Mouse (Mus musculus) cerebellum, adult 2 months (tissue): ENCODE measurements at regions not wholly inside any gene's neighbourhood (a gene's known extent, or its start where the extent isn't known, plus 50 kb on each side); places are given as distances from the start of the nearest gene placed in this dataset.

Experiments
- CTCF ChIP-seq: fragments of 200-500 bp; IDR thresholded peaks from 2 replicates; pipeline ENCODE4 v1.5.1; 2011; ENCODE audit warnings: low read depth, mild to moderate bottlenecking, control low read depth, low read length, moderate library complexity, borderline replicate concordance; ENCODE audit not compliant: insufficient read depth
- POLR2A ChIP-seq: fragments of 200-500 bp; IDR thresholded peaks from 2 replicates; pipeline ENCODE4 v1.6.1; 2011; ENCODE audit warnings: low read length, control low read depth, borderline replicate concordance; ENCODE audit not compliant: insufficient read depth

DNA sequence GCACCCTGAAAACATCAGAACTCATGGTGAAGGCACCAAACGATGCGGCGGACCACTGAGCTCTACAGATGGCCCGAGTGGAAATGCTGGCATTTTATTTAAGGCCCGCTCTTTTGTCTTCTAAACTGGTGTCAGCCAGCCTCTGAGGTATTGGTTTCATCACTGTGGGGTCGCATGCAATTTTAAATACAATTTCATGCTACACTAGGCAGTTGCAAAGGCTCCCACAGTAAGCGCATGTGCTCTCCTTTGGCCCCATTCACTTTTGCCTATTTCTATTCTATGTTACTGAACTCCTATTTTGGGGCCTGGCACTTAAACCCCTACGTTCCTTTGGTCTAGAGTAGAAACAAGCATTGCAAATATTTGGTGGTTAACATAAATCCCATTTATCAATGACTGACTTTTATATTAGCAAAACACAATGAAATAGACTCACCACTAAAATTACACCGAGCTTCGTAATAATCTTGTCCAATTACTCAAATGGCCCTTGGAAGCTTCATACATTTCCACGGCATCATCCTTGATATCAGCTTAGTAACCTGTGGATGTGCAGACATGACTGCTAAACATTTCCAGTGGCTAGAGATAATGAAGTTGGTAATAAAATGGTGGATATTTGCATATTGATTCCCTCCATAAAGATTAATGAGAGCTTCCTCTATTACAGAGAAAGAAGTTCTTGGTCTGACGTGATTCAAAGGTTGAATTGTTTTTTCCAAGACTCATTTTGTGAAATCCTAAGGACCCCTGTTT lies 81.1 kb upstream of the Plxnc1 start:
- TF ChIP-seq CTCF, result no peak
- TF ChIP-seq POLR2A, result no peak
